Mouse (Mus musculus) stomach, postnatal 0 days (tissue): ENCODE results near the gene Slamf9.

ENCODE experiments used
- CTCF ChIP-seq: IDR thresholded peaks from 2 replicates; pipeline ENCODE4 v1.5.1; 2016; ENCODE audit warnings: antibody characterized with exemption, low read depth, mild to moderate bottlenecking, moderate library complexity
- EP300 ChIP-seq: optimal IDR thresholded peaks from 2 replicates; pipeline ENCODE3; 2016; ENCODE audit warnings: antibody characterized with exemption

GRCm38 (mm10) chr1:172514213-172514529 lies 39.0 kb downstream of the Slamf9 start:
- no peak for TF ChIP-seq EP300
- TF ChIP-seq CTCF, result no peak
